Mouse (Mus musculus) stomach, embryonic 16.5 days (tissue): ENCODE measurements around the gene Gm49333. TPM values are rescaled to one million over a fixed set of nuclear protein-coding genes. Genes with fewer than 3 reads are reported as not detected.

Experiments used
- ATAC-seq: fragments of 200-750 bp; cut with Nextera tagmentation; 2 replicates; pipeline ENCODE4 v1.8.0; 2017; ENCODE audit warnings: moderate number of reproducible peaks, moderate TSS enrichment; ENCODE audit not compliant: insufficient read depth, low FRiP score
- H3K27ac ChIP-seq: fragments of 300-500 bp; sonication (generic); 2 replicates; pipeline ENCODE4 v1.5.1; 2014; ENCODE audit warnings: low read length
- H3K27me3 ChIP-seq: fragments of 300-500 bp; sonication (generic); 2 replicates; pipeline ENCODE4 v1.6.1; 2014; ENCODE audit warnings: low read length, control low read depth, mixed read lengths; ENCODE audit not compliant: control insufficient read depth, insufficient read depth
- H3K36me3 ChIP-seq: fragments of 300-500 bp; sonication (generic); 2 replicates; pipeline ENCODE4 v1.6.1; 2014; ENCODE audit warnings: low read length; ENCODE audit not compliant: control insufficient read depth, insufficient read depth
- H3K4me1 ChIP-seq: fragments of 300-500 bp; sonication (generic); 2 replicates; pipeline ENCODE4 v1.6.1; 2014; ENCODE audit warnings: low read length, control low read depth, mixed read lengths; ENCODE audit not compliant: control insufficient read depth, insufficient read depth
- H3K4me2 ChIP-seq: fragments of 300-500 bp; sonication (generic); 2 replicates; pipeline ENCODE4 v1.6.1; 2014; ENCODE audit warnings: low read depth, low read length, mixed read lengths
- H3K4me3 ChIP-seq: fragments of 300-500 bp; sonication (generic); replicated peaks from 2 replicates; pipeline ENCODE4 v1.5.1; 2014; ENCODE audit warnings: mild to moderate bottlenecking, low read length
- H3K9ac ChIP-seq: fragments of 300-500 bp; sonication (generic); 2 replicates; pipeline ENCODE4 v1.6.1; 2014; ENCODE audit warnings: low read length
- H3K9me3 ChIP-seq: fragments of 300-500 bp; sonication (generic); replicated peaks from 2 replicates; pipeline ENCODE4 v1.6.1; 2016; ENCODE audit warnings: low read length, control low read depth; ENCODE audit not compliant: control insufficient read depth
- WGBS: fragments of 180-500 bp; shearing (Covaris S2); extraction: QIAGEN DNeasy Blood & Tissue Kit; methylation state at CpG from one replicate; pipeline ENCODE4 v1.1.7; 2014; 5-methylcytosine and 5-hydroxymethylcytosine counted together
- microRNA counts: library from miRNA; unstranded; fragments of <30 nt; microRNA quantifications from one replicate; lab custom pipeline; 2016
- microRNA-seq: library from miRNA; unstranded; fragments of <30 nt; microRNA quantifications from one replicate; pipeline ENCODE4, GENCODE M21; 2016
- polyA plus RNA-seq: library from polyadenylated mRNA; unstranded; fragments of >200 nt; fragmentation: Nextera tagmentation; extraction: Ambion mirVana; gene quantifications from 2 replicates; pipeline ENCODE4 v1.2.1, GENCODE M21; 2015

Gm49333 gene
- polyA plus RNA-seq, 1 experiment from 2014 or later, result not detected

DNA sequence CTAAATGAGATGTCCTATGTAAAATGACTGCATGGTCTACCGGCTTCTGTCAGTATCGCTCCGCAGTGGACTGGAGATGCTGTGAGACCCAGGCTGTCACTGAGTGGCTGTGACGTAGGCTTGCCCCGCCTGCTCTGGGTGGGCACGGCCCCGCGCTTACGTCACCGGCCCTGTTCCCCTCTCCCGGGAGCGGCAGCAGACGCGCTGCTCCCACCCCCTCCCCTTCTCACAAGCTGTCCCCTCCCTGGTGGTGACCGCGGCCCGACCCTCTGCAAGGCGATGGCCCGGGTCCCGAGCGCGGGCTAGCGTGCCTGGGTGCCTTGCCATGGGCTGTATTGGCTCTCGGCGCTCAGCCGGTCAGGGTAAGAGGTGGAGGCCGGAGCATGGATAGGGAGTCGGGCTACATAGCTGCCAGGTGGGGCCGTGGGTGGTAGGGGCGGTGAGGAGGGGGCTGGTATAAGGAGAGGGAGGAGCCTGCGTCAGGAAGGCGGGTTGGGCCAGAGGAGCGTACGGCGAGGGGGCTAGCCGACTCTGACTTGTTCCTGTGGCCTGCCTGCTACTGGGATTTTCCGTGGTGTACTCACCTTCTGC, 81.8 kb downstream of the Gm49333 start, which contains the start of gene Fam131a:
Fam131a (plus strand) TSS at position 131 of the 591 bp plus-strand sequence.
- WGBS, result under 1% methylated on average over 36 of the region's 37 CpGs
- Histone ChIP-seq H3K4me2 (peak within 1 kb of the TSS; percentile 87), H3K9ac (peak within 1 kb of the TSS; percentile 81), H3K27me3 (peaks cover 4% of the 10 kb centered on the region; the same call in 1 of the 2 replicates), H3K4me3 (peak within 1 kb of the TSS; percentile 66), H3K4me1 (peaks cover 15% of the 10 kb centered on the region), H3K27ac (peak within 1 kb of the TSS; percentile 87), H3K9me3 (no peaks in the 10 kb centered on the region), H3K36me3 (peaks cover 10% of the 10 kb centered on the region)
- ATAC-seq, result peak; percentile 93

DNA sequence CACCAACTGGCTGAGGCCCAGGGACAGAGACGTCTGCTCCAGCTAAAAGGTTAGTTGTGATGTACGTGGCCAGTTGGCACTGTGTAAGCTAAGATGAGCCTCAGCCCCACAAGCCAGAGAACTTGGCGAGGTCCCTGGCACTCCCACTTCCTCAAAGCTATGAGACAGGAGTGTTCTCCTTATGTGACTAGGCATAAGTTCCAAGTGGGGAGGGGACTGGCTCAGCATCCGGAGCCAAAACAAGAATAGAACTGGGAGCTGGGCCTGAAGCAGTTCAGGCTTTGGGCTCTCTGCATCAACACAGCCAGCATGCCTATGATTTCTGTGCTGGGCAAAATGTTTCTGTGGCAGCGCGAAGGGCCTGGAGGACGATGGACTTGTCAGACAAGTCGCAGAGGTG, 83.4 kb downstream of the Gm49333 start:
- peak overlapping the region; percentile 63; the same call in 1 of the 2 replicates for H3K27ac ChIP-seq
- peaks cover 4% of the 10 kb centered on the region; the same call in 1 of the 2 replicates for H3K27me3 ChIP-seq
- ATAC-seq, result no peak
- 64% methylated on average over 8 of the region's 8 CpGs for WGBS
- peaks cover 9% of the 10 kb centered on the region; the same call in 1 of the 2 replicates for H3K36me3 ChIP-seq
- peak overlapping the region; percentile 60; the same call in 1 of the 2 replicates for H3K4me2 ChIP-seq
- no peak overlapping the region for H3K9ac ChIP-seq
- H3K4me1 ChIP-seq, result peaks cover 15% of the 10 kb centered on the region
- H3K4me3 ChIP-seq, result peak overlapping the region; percentile 41; the same call in 1 of the 2 replicates
- no peaks in the 10 kb centered on the region for H3K9me3 ChIP-seq

MicroRNA genes within 50 kb of the gene (microRNA counts, 519-probe panel; counts per million panel counts)
- 2,457 counts per million, percentile 52 among the panel's probes with 10 or more counts for microRNA mmu-miR-1224 (lab: Ali Mortazavi, UCI)

Small RNAs within 50 kb of the gene (microRNA-seq; reads per million reads assigned to microRNA genes)
- gene Mir1224, result 8.6 reads per million, percentile 30 among the genes with 10 or more reads in this experiment

Other genes with a start within 250 kb of the Gm49333 start
- 59.9 and 60.2 TPM in 2 replicates for gene Abcc5, start 185.2 kb upstream of the Gm49333 start, polyA plus RNA-seq
- 93.0 and 94.7 TPM in 2 replicates for gene Eif2b5, start 112.8 kb upstream of the Gm49333 start, polyA plus RNA-seq
- gene Dvl3, start 94.6 kb upstream of the Gm49333 start, polyA plus RNA-seq, result 17.4 and 17.6 TPM in 2 replicates
- gene Ap2m1, start 76.1 kb upstream of the Gm49333 start, polyA plus RNA-seq, result 565 and 588 TPM in 2 replicates
- 55.0 and 63.1 TPM in 2 replicates for gene Abcf3, start 63.0 kb upstream of the Gm49333 start, polyA plus RNA-seq
- 3.8 and 4.2 TPM in 2 replicates for gene Vwa5b2, start 22.1 kb upstream of the Gm49333 start, polyA plus RNA-seq
- gene Eef1akmt4, start within 50 bp of the Gm49333 start, polyA plus RNA-seq, result 26.0 and 30.7 TPM in 2 replicates
- gene Alg3, start 125 bp downstream of the Gm49333 start, polyA plus RNA-seq, result 34.0 and 38.2 TPM in 2 replicates
- gene Camk2n2, start 9.7 kb downstream of the Gm49333 start, polyA plus RNA-seq, result 0.40 and 0.64 TPM in 2 replicates
- 2.4 and 2.6 TPM in 2 replicates for gene Ece2, start 18.2 kb downstream of the Gm49333 start, polyA plus RNA-seq
- 291 and 307 TPM in 2 replicates for gene Psmd2, start 40.0 kb downstream of the Gm49333 start, polyA plus RNA-seq
- gene Eif4g1, start 56.7 kb downstream of the Gm49333 start, polyA plus RNA-seq, result 144 and 155 TPM in 2 replicates
- gene Fam131a, start 81.6 kb downstream of the Gm49333 start, polyA plus RNA-seq, result 9.7 and 10.3 TPM in 2 replicates
- gene Polr2h, start 106.1 kb downstream of the Gm49333 start, polyA plus RNA-seq, result 75.2 and 84.9 TPM in 2 replicates
- gene Clcn2, start 106.1 kb downstream of the Gm49333 start, polyA plus RNA-seq, result 11.6 and 12.9 TPM in 2 replicates
- gene Chrd, start 121.5 kb downstream of the Gm49333 start, polyA plus RNA-seq, result 5.2 and 5.6 TPM in 2 replicates
- gene Thpo, start 122.9 kb downstream of the Gm49333 start, polyA plus RNA-seq, result 1.0 and 1.3 TPM in 2 replicates